Mouse (Mus musculus) midbrain, embryonic 13.5 days (tissue): ENCODE results near the gene Ints5. TPM values are rescaled to one million over a fixed set of nuclear protein-coding genes. Genes with fewer than 3 reads are reported as not detected.
A peak's percentile ranks its signal among the peaks of the same experiment; 100 is the strongest.

ENCODE experiments used
- ATAC-seq: fragments of 200-750 bp; cut with Nextera tagmentation; 2 replicates; pipeline ENCODE4 v1.8.0; 2017; ENCODE audit warnings: mild to moderate bottlenecking, moderate TSS enrichment, moderate library complexity
- H3K27ac ChIP-seq: fragments of 300-500 bp; sonication (generic); 2 replicates; pipeline ENCODE4 v1.5.1; 2015; ENCODE audit warnings: inconsistent platforms, mild to moderate bottlenecking, moderate library complexity
- H3K27me3 ChIP-seq: fragments of 300-500 bp; sonication (generic); 2 replicates; pipeline ENCODE4 v1.6.1; 2015; ENCODE audit warnings: mild to moderate bottlenecking, inconsistent platforms
- H3K36me3 ChIP-seq: fragments of 300-500 bp; sonication (generic); 2 replicates; pipeline ENCODE4 v1.6.1; 2015; ENCODE audit warnings: mild to moderate bottlenecking, inconsistent platforms
- H3K4me1 ChIP-seq: fragments of 300-500 bp; sonication (generic); replicated peaks from 2 replicates; pipeline ENCODE4 v1.6.1; 2015; ENCODE audit warnings: inconsistent platforms
- H3K4me2 ChIP-seq: fragments of 300-500 bp; sonication (generic); replicated peaks from 2 replicates; pipeline ENCODE4 v1.6.1; 2015; ENCODE audit warnings: moderate library complexity, mild to moderate bottlenecking, inconsistent platforms
- H3K4me3 ChIP-seq: fragments of 300-500 bp; sonication (generic); replicated peaks from 2 replicates; pipeline ENCODE4 v1.5.1; 2015; ENCODE audit warnings: mild to moderate bottlenecking, inconsistent platforms
- H3K9ac ChIP-seq: fragments of 300-500 bp; sonication (generic); replicated peaks from 2 replicates; pipeline ENCODE4 v1.6.1; 2015; ENCODE audit warnings: mild to moderate bottlenecking, inconsistent platforms
- H3K9me3 ChIP-seq: fragments of 300-500 bp; sonication (generic); 2 replicates; pipeline ENCODE4 v1.6.1; 2016; ENCODE audit warnings: mild to moderate bottlenecking, inconsistent platforms
- WGBS: fragments of 180-500 bp; shearing (Covaris S2); methylation state at CpG from one replicate; pipeline ENCODE4 v1.1.7; 2015; 5-methylcytosine and 5-hydroxymethylcytosine counted together
- polyA plus RNA-seq: library from polyadenylated mRNA; unstranded; fragments of >200 nt; fragmentation: Nextera tagmentation; extraction: Ambion mirVana; gene quantifications from 2 replicates; pipeline ENCODE4 v1.2.1, GENCODE M21; 2015

Gene Ints5
- polyA plus RNA-seq, 1 experiment from 2014 or later: 38.9 TPM

DNA sequence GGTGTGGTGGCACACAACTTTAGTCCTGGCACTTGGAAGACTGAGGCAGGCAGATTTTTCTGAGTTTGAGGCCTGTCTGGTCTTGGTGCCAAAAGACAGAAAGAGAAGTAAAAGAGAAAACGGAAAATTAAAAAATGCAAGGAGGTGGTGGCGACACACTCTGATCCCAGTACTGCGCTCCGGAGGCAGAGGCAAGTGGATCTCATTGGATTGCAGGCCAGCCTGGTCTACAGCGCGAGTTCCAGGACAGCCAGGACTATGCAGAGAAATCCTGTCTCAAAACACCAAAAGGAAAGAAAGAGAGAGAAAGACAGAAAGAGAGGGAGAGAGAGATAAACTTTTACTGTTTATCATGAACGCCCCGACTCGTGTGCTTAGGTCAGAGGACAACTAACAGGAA is 22.0 kb upstream of the Ints5 start:
- no peaks in the 10 kb centered on the region for H3K9me3 ChIP-seq
- peak overlapping the region; percentile 86 for H3K4me3 ChIP-seq
- peak overlapping the region; percentile 93 for H3K9ac ChIP-seq
- WGBS: 65% methylated on average over 9 of the region's 9 CpGs
- H3K27me3 ChIP-seq: no peaks in the 10 kb centered on the region
- peak; percentile 61 for ATAC-seq
- peak overlapping the region; percentile 75 for H3K27ac ChIP-seq
- H3K4me1 ChIP-seq: peaks cover 13% of the 10 kb centered on the region
- H3K4me2 ChIP-seq: peak overlapping the region; percentile 86
- peaks cover 29% of the 10 kb centered on the region for H3K36me3 ChIP-seq

GRCm38 (mm10) chr19:8871267-8872186 is 21.3 kb upstream of the Ints5 start, which contains the start of gene Ubxn1:
Gene Ubxn1, plus strand, starts transcription at chr19:8871496.
- Histone ChIP-seq H3K36me3 (peaks cover 36% of the 10 kb centered on the region), H3K4me2 (peak within 1 kb of the TSS; percentile 86), H3K9ac (peak within 1 kb of the TSS; percentile 93), H3K9me3 (no peaks in the 10 kb centered on the region), H3K27me3 (no peaks in the 10 kb centered on the region), H3K4me3 (peak within 1 kb of the TSS; percentile 86), H3K4me1 (peaks cover 13% of the 10 kb centered on the region), H3K27ac (peak within 1 kb of the TSS; percentile 76)
- peak; percentile 97 for ATAC-seq
- under 1% methylated on average over 59 of the region's 59 CpGs for WGBS

DNA sequence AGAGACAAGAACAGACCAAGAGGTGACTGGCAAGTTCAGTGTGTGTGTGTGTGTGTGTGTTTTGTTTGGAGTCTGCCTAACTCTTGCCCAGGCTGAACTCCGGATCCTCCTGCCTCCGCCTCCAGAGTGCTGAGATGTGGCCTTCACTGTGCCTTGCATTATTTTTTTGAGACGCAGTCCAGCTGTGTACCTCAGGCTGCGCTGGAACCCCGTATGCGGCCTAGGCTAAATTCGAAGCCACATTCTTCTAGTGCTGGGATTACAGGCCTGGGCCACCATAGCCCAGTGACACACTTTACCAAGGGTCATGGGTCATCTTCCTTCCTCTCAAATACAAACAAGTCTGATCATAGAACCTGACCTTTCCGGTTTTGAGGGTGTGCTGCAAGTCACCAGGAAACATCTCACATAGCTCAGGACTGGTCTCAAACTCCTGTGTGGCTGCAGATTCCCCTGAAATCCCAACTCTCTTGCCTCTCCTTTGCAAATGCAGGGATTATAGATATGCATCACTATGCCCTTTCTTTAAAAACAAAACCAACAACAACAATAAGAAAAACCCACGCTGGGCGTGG is 20.5 kb upstream of the Ints5 start:
- WGBS: 81% methylated on average over 10 of the region's 10 CpGs
- Histone ChIP-seq H3K9me3 (no peaks in the 10 kb centered on the region), H3K4me2 (peak overlapping the region; percentile 86), H3K4me3 (peak overlapping the region; percentile 86), H3K27me3 (no peaks in the 10 kb centered on the region), H3K4me1 (peaks cover 13% of the 10 kb centered on the region), H3K36me3 (peaks cover 44% of the 10 kb centered on the region), H3K27ac (no peak overlapping the region), H3K9ac (peak overlapping the region; percentile 93)
- no peak for ATAC-seq

DNA sequence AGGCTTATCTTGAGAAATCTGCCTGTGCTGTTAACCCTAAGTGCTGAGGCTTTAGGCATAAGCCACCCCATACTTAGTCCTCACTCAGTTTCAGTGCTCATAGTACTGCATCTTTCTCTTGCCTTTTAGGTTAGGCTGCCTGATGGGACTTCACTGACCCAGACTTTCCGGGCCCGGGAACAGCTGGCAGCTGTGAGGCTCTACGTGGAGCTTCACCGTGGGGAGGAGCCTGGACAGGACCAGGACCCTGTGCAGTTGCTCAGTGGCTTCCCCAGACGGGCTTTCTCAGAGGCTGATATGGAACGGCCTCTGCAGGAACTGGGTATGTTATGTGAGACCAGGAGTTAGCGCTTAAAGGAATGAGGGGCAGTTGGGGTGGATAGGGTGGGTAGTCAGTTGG is 17.8 kb upstream of the Ints5 start:
- Histone ChIP-seq H3K4me3 (no peak overlapping the region), H3K9ac (no peak overlapping the region), H3K27ac (no peak overlapping the region), H3K4me1 (peaks cover 23% of the 10 kb centered on the region), H3K27me3 (no peaks in the 10 kb centered on the region), H3K9me3 (no peaks in the 10 kb centered on the region), H3K36me3 (peaks cover 49% of the 10 kb centered on the region), H3K4me2 (no peak overlapping the region)
- ATAC-seq: no peak
- 91% methylated on average over 7 of the region's 7 CpGs for WGBS

DNA sequence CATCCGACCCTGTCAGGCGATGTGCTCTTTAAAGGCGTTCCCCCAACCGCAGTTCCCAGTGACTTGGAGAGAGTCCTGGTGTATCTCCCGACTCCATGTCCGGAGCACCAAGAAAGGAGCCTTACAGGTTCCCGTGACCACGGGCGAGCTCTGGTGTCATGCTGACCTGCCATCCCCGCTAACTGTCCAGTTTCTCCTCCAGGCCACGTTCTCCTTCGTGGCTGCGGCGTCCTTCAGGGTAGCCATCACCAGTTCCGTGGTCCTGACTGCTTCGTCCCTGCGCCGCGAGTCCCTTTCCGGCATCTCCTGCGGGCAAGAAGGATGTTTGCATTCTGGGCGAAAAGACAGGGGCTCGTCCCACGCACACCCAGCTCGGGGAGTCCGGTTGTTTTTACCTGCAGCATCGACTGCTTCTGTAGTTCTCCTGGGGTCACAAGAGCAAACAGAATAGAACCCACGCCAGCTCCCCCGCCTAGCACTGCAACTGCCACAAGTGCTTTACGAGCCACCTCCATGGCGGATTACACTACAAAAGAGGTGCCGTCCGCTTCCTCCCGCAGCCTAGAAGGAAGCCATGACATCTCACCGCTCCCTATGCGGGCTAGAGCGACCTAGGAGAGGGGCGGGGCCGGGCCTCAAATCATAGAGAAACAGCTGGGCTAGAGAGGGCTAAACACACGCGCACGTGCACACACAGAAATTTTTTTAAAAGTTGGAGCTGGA is 12.3 kb upstream of the Ints5 start, which contains the start of gene Uqcc3:
Uqcc3 (minus strand) TSS at position 613 of the 723 bp plus-strand sequence.
- Histone ChIP-seq H3K4me3 (peak within 1 kb of the TSS; percentile 72), H3K27me3 (no peaks in the 10 kb centered on the region), H3K4me2 (peak within 1 kb of the TSS; percentile 86), H3K9ac (peak within 1 kb of the TSS; percentile 87), H3K9me3 (no peaks in the 10 kb centered on the region), H3K36me3 (peaks cover 23% of the 10 kb centered on the region), H3K4me1 (peaks cover 15% of the 10 kb centered on the region), H3K27ac (peak within 1 kb of the TSS; percentile 84)
- under 1% methylated on average over 42 of the region's 42 CpGs for WGBS
- ATAC-seq: peak; percentile 98

DNA sequence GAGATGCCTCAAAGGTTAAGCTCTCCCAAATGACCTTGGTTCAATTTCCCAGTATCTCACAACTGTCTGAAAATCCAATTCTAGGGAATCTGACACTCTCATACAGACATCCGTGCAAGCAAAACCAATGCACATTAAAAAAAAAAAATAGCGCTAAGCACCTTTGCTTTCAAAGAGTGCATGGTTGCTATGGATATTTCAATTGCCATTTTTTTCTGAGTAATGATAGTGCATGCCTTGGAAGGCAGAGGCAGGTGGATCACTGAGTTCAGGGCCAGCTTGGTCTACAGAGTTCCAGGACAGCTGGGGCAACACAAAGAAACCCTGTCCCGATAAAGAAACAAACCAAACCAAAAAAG is 11.8 kb upstream of the Ints5 start:
- Histone ChIP-seq H3K36me3 (peaks cover 18% of the 10 kb centered on the region), H3K9me3 (no peaks in the 10 kb centered on the region), H3K27me3 (no peaks in the 10 kb centered on the region), H3K27ac (peak overlapping the region; percentile 84), H3K9ac (peak overlapping the region; percentile 87), H3K4me3 (peak overlapping the region; percentile 72), H3K4me1 (peaks cover 15% of the 10 kb centered on the region), H3K4me2 (peak overlapping the region; percentile 86)
- WGBS: 16% methylated on average over 3 of the region's 3 CpGs
- peak; percentile 16; the same call in 1 of the 2 replicates for ATAC-seq

GRCm38 (mm10) chr19:8883616-8884015 is 9.2 kb upstream of the Ints5 start, which contains the start of the genes Lbhd1 and Gm49403:
Gene Lbhd1, plus strand, starts transcription at chr19:8883732.
Gene Gm49403, plus strand, starts transcription at chr19:8883930.
- Histone ChIP-seq H3K27ac (no peak within 1 kb of the TSS), H3K27me3 (no peaks in the 10 kb centered on the region), H3K4me1 (peaks cover 24% of the 10 kb centered on the region), H3K9me3 (no peaks in the 10 kb centered on the region), H3K4me3 (no peak within 1 kb of the TSS), H3K4me2 (no peak within 1 kb of the TSS), H3K9ac (no peak within 1 kb of the TSS; the same call in 1 of the 2 replicates), H3K36me3 (no peaks in the 10 kb centered on the region)
- ATAC-seq: no peak
- 65% methylated on average over 3 of the region's 3 CpGs for WGBS

GRCm38 (mm10) chr19:8886916-8887584 is 5.8 kb upstream of the Ints5 start:
- WGBS: 39% methylated on average over 1 of the region's 1 CpGs
- no peak overlapping the region for H3K27ac ChIP-seq
- peak overlapping the region; percentile 82; the same call in 1 of the 2 replicates for H3K4me2 ChIP-seq
- H3K4me1 ChIP-seq: peaks cover 17% of the 10 kb centered on the region
- no peaks in the 10 kb centered on the region for H3K9me3 ChIP-seq
- H3K9ac ChIP-seq: 0 out of 2 replicates have a peak overlapping the region, but pooled peaks have one; percentile 73
- no peak overlapping the region for H3K4me3 ChIP-seq
- no peaks in the 10 kb centered on the region for H3K27me3 ChIP-seq
- ATAC-seq: no peak
- peaks cover 9% of the 10 kb centered on the region; the same call in 1 of the 2 replicates for H3K36me3 ChIP-seq

DNA sequence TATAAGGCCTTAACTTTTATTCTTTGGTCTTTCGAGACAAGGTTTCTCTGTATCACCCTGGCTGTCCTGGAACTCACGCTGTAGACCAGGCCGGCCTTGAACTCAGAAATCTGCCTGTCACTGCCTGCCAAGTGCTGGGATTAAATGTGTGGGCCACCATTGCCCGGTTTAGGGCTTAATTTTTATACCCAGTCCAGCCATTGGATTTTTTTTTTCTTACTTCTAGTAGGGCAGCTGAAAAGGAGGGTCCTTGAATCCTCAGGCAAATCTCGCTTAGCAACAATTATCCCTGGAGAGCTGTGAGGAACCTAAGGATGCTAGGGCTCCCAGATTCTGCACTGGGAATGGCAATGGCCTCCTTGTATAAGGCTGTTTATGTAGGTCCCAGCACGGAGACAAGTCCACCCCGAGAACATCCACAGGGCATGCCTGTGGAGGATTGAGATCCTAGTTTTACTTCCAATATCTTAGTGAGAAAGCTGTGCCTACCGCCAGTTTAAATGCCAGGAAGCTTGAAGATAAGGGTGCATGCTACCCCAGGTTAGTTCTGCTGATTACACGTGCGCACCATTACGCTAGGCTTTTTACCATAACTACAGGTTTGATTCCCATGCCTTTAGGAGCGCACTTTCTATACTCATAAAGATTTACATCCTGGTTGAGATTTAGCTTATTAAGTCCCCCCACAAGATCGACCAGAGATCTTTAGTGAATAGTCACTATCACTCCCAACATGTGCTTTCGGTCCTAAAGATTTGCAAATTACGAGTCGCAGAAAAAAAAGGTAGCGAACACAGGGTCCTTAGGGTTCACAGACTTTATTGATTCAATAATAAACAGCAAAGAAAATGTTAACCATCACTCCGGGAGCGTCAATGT is 5.0 kb upstream of the Ints5 start:
- Histone ChIP-seq H3K27ac (peak overlapping the region; percentile 77), H3K9me3 (no peaks in the 10 kb centered on the region), H3K4me1 (peaks cover 21% of the 10 kb centered on the region), H3K36me3 (peaks cover 9% of the 10 kb centered on the region; the same call in 1 of the 2 replicates), H3K4me3 (peak overlapping the region; percentile 68), H3K4me2 (peak overlapping the region; percentile 82), H3K27me3 (no peaks in the 10 kb centered on the region), H3K9ac (peak overlapping the region; percentile 73)
- WGBS: 17% methylated on average over 19 of the region's 19 CpGs
- ATAC-seq: no peak

GRCm38 (mm10) chr19:8888511-8889385 is 4.1 kb upstream of the Ints5 start, which contains the start of the genes 1810009A15Rik and Gm49416:
Gene 1810009A15Rik, plus strand, starts transcription at chr19:8888853.
Gene Gm49416, plus strand, starts transcription at chr19:8888926.
- Histone ChIP-seq H3K9ac (peak within 1 kb of the TSS; percentile 77), H3K9me3 (no peaks in the 10 kb centered on the region), H3K4me2 (peak within 1 kb of the TSS; percentile 82), H3K4me3 (peak within 1 kb of the TSS; percentile 68), H3K36me3 (peaks cover 9% of the 10 kb centered on the region; the same call in 1 of the 2 replicates), H3K4me1 (peaks cover 27% of the 10 kb centered on the region), H3K27me3 (no peaks in the 10 kb centered on the region), H3K27ac (peak within 1 kb of the TSS; percentile 85)
- peak; percentile 97 for ATAC-seq
- WGBS: under 1% methylated on average over 58 of the region's 58 CpGs
